Mouse (Mus musculus): ENCODE measurements around the gene Hsd17b7. TPM values are rescaled to one million over a fixed set of nuclear protein-coding genes. Genes with fewer than 3 reads are reported as not detected.

Gene Hsd17b7
- total and polyA plus RNA-seq, 3 experiments, result 4.8 to 5.7 TPM; not detected in 1

DNA sequence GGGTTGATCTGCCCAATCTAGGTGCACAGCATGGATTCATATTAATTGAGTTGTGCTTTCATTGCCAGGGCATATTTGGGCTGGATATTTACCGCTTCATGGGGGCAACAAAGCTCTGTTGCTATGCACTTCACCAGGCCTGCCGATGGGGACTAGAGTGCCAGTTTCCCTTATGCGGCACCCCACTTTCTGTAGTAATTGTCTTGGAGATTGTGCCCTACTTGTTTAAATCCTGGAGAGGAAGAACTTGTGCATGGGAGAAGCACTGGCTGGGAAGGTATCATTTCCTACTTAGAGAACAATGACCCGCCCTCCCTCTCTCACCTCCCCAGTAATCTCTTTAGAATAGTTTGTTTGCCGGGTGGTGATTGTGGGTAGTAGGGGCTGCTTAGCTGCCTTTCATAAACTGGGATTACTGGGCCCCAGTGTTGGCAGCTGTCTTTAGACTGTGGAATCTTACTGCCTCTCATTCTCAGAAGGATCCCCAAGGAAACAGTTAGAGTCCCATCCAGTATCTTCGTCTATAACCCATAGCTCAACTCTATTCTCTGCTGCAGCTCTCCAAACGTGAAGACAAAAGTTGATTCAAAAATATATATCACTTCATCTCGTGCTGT is 41.2 kb downstream of the Hsd17b7 start:
- Histone ChIP-seq H3K27me3 (ENCODE audit: control insufficient read depth in 1 of 2, insufficient read depth in 2 of 2, low read length in 2 of 2) (peaks cover 0 to 1% of the 10 kb centered on the region in 2 experiments; a peak in 1 of 4 replicates), H3K4me3 (ENCODE audit: control insufficient read depth in 1 of 2, insufficient read depth in 1 of 2, low read depth in 2 of 2, low read length in 2 of 2) (no peak overlapping the region), H3K36me3 (ENCODE audit: control insufficient read depth in 1 of 2, insufficient read depth in 2 of 2, low read length in 2 of 2) (no peaks in the 10 kb centered on the region), H3K27ac (ENCODE audit: control insufficient read depth, low read depth, low read length) (no peak overlapping the region), H3K9ac (ENCODE audit: control insufficient read depth, low read depth, low read length, poor library complexity, severe bottlenecking) (no peak overlapping the region), H3K4me1 (ENCODE audit: control insufficient read depth in 1 of 2, insufficient read depth in 2 of 2, low read length in 2 of 2) (no peaks in the 10 kb centered on the region), H3K79me2 (ENCODE audit: control insufficient read depth, insufficient read depth, low read length, poor library complexity) (no peaks in the 10 kb centered on the region), H3K9me3 (replicated peaks; ENCODE audit: insufficient read depth, low read length) (no peaks in the 10 kb centered on the region)
- TF ChIP-seq RAD21 (IDR thresholded peaks at IDR 0.05; ENCODE audit: low read depth, low read length) (no peak), JUND (IDR thresholded peaks at IDR 0.05; ENCODE audit: low read depth, low read length) (no peak), BHLHE40 (IDR thresholded peaks at IDR 0.05; ENCODE audit: borderline replicate concordance, low read depth, low read length) (no peak), CHD2 (IDR thresholded peaks at IDR 0.05; ENCODE audit: low read length) (no peak), POLR2A (IDR thresholded peaks at IDR 0.05; ENCODE audit: control insufficient read depth in 1 of 2, insufficient read depth in 1 of 2, low read depth in 1 of 2, low read length in 2 of 2, poor library complexity in 1 of 2) (no peak), E2F4 (IDR thresholded peaks at IDR 0.05; ENCODE audit: borderline replicate concordance, low read depth, low read length) (no peak), ELF1 (IDR thresholded peaks at IDR 0.05; ENCODE audit: low read depth, low read length) (no peak), TAL1 (IDR thresholded peaks at IDR 0.05; ENCODE audit: low read length) (no peak), ZNF384 (IDR thresholded peaks at IDR 0.05; ENCODE audit: low read depth, low read length) (no peak), POLR2AphosphoS2 (IDR thresholded peaks at IDR 0.05; ENCODE audit: low read length) (no peak), USF1 (IDR thresholded peaks at IDR 0.05; ENCODE audit: low read depth, low read length) (no peak), SMC3 (IDR thresholded peaks at IDR 0.05; ENCODE audit: low read depth, low read length) (no peak), TCF12 (IDR thresholded peaks at IDR 0.05; ENCODE audit: low read depth, low read length) (no peak), USF2 (IDR thresholded peaks at IDR 0.05; ENCODE audit: borderline replicate concordance in 1 of 2, insufficient read depth in 1 of 2, low read depth in 1 of 2, low read length in 2 of 2) (no peak)
- DNase-seq (ENCODE audit: low read depth, low spot score), result no peak

DNA sequence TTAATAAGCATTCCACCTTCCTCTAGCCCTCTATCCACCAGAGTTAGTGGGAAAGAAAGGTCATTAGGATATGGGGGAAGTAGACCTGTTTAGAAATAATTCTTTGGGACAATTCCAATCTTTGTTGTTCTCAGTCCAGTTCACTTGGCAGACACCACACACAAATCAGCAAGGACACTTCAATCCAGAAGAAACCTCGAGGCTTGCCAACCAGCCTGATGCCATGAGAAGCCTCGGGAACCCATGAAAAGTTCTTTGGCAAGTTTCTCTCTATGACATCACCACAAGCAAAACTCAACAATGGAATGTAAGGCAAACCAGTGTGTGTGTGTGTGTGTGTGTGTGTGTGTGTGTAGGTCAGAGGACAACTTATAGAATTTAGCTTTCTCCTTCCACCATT is 44.5 kb downstream of the Hsd17b7 start:
- no peak overlapping the region for H3K27ac ChIP-seq (ENCODE audit: control insufficient read depth, low read depth, low read length)
- no peak overlapping the region for H3K9ac ChIP-seq (ENCODE audit: control insufficient read depth, low read depth, low read length, poor library complexity, severe bottlenecking)
- DNase-seq (ENCODE audit: low read depth, low spot score), result no peak
- H3K4me1 ChIP-seq (ENCODE audit: control insufficient read depth in 1 of 2, insufficient read depth in 2 of 2, low read length in 2 of 2), result no peaks in the 10 kb centered on the region
- no peak for TF ChIP-seq USF1 (IDR thresholded peaks at IDR 0.05; ENCODE audit: low read depth, low read length)
- TF ChIP-seq GABPA (IDR thresholded peaks at IDR 0.05; ENCODE audit: low read depth, low read length), result no peak
- TF ChIP-seq HCFC1 (IDR thresholded peaks at IDR 0.05; ENCODE audit: low read depth, low read length), result no peak
- TF ChIP-seq KAT2A (conservative IDR thresholded peaks at IDR 0.05; ENCODE audit: low read depth, low read length), result no peak
- TF ChIP-seq BHLHE40 (IDR thresholded peaks at IDR 0.05; ENCODE audit: borderline replicate concordance, low read depth, low read length), result no peak
- TF ChIP-seq POLR2AphosphoS5 (IDR thresholded peaks at IDR 0.05; ENCODE audit: borderline replicate concordance, low read depth, low read length), result no peak
- no peak for TF ChIP-seq GATA1 (IDR thresholded peaks at IDR 0.05; ENCODE audit: low read depth, low read length)
- H3K27me3 ChIP-seq (ENCODE audit: control insufficient read depth in 1 of 2, insufficient read depth in 2 of 2, low read length in 2 of 2), result peaks cover 0 to 1% of the 10 kb centered on the region in 2 experiments; a peak in 1 of 4 replicates
- no peaks in the 10 kb centered on the region for H3K79me2 ChIP-seq (ENCODE audit: control insufficient read depth, insufficient read depth, low read length, poor library complexity)
- H3K36me3 ChIP-seq (ENCODE audit: control insufficient read depth in 1 of 2, insufficient read depth in 2 of 2, low read length in 2 of 2), result no peaks in the 10 kb centered on the region
- H3K9me3 ChIP-seq (replicated peaks; ENCODE audit: insufficient read depth, low read length), result no peaks in the 10 kb centered on the region
- no peak overlapping the region for H3K4me3 ChIP-seq (ENCODE audit: control insufficient read depth in 1 of 2, insufficient read depth in 1 of 2, low read depth in 2 of 2, low read length in 2 of 2)

All from MEL (cell line).